Mouse (Mus musculus): Measurements from ENCODE around the gene Rasl11a.

The Rasl11a gene

GRCm38 (mm10) chr5:146844945-146845365, at the start of gene Rasl11a:
Gene Rasl11a, plus strand, starts transcription at chr5:146845071.
- DNase-seq (ENCODE audit: low read depth, low spot score): peak; percentile 66

GRCm38 (mm10) chr5:146795728-146796127, 49.1 kb upstream of the Rasl11a start:
- no peak for DNase-seq (ENCODE audit: low read depth, low spot score)

GRCm38 (mm10) chr5:146798031-146798430, 46.8 kb upstream of the Rasl11a start:
- DNase-seq (ENCODE audit: low read depth, low spot score): no peak

GRCm38 (mm10) chr5:146806004-146806430, 38.9 kb upstream of the Rasl11a start:
- DNase-seq (ENCODE audit: low read depth, low spot score): no peak

DNA sequence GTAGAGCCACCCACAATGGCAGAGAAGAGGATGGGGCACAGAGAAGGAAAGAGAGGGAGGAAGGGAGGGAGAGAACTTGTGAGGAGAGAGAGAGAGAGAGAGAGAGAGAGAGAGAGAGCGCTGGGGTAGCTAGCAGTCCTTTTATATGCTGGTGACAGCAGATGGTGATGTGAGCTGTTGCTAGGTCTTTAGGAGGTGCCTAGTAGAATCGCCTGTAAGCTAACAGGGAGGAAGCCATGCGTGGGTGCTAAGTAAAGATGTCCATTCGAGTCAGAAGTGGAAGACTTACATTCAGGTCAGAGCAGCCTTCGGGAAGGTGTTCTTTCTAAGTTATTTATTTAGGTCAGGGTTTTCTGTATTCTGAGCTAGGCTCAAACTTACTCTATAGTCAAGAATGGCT, 34.9 kb upstream of the Rasl11a start:
- DNase-seq (ENCODE audit: low read depth, low spot score): no peak

GRCm38 (mm10) chr5:146812866-146813265, 32.0 kb upstream of the Rasl11a start:
- DNase-seq (ENCODE audit: low read depth, low spot score): no peak

DNA sequence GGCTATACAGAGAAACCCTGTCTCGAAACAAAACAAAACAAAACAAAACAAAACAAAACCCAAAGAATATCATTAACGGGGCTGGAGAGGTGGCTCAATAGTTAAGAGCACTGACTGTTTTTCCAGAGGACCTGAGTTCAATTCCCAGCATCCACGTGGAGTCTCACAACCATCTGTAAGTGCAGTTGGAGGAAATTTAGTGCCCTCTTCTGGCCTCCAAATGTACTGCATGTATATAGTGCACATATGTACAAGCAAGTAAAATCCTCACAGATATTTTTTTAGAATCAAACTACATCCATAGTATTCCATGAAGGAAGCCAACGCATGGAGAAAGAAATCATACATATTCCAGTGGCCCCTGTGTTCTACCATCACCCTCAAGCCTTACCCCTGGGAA, 31.4 kb upstream of the Rasl11a start:
- no peak for DNase-seq (ENCODE audit: low read depth, low spot score)

DNA sequence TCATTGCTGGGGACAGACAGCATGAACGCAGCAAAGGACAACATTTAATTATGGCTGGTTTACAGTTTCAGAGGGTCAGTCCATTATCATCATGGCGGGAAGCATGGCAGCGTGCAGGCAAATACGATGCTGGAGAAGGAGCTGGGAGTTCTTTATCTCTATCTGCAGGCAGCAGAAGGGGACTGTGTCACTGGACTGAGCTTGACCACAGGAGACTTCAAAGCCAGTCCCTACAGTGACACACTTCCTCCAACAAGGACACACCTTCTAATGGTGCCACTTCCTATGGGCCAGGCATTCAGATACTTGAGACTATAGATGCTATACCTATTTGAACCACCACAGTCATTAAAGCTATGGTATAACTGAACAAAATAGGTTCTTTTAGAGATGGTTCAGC, 29.5 kb upstream of the Rasl11a start:
- no peak for DNase-seq (ENCODE audit: low read depth, low spot score)

DNA sequence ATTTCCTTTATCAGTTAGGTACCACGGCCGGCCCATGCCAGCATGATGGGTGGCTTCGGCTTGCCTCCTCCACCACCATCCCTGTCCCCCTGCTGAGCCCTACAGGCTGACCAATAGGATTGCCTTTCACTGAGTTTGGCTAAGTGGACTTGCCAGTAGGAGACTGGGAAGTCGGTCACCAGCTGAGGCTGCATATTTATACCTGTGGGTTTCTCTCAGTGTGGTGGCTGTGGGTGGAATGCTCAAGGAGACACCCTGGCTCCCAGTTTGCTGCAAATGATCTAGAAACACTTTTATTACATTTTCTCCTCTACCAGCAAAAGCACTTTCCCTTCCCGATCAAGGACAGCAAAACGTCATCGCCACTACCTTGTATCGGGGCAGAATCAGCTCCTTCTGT, 27.3 kb upstream of the Rasl11a start:
- no peak for DNase-seq (ENCODE audit: low read depth, low spot score)

- no peak for DNase-seq (ENCODE audit: low read depth, low spot score)
Measured at GRCm38 (mm10) chr5:146818906-146819623, 25.8 kb upstream of the Rasl11a start.

DNA sequence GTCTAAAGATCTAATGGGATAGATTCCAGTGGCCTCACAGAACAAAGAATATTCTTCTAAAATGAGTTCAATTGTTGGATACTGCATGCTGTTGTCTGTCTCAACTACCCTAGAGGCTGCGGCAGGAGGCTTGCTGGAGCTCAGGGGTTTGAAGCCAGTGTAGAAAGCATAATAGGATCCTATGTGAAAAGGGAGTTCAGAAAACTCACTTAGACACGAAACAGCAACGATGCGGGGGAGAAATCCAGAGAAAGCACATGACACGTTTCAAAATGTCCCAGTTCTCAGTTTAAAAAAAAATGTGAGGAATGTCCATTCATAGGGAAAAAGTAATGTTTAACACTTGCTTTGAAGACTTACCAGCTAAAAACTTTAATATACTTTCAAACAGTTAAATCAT, 21.9 kb upstream of the Rasl11a start:
- no peak for DNase-seq (ENCODE audit: low read depth, low spot score)

GRCm38 (mm10) chr5:146829528-146829927, 15.3 kb upstream of the Rasl11a start:
- no peak for DNase-seq (ENCODE audit: low read depth, low spot score)

GRCm38 (mm10) chr5:146832435-146832768, 12.5 kb upstream of the Rasl11a start:
- no peak for DNase-seq (ENCODE audit: low read depth, low spot score)

- DNase-seq (ENCODE audit: low read depth, low spot score): peak; percentile 90
Measured at GRCm38 (mm10) chr5:146832769-146833448, 12.0 kb upstream of the Rasl11a start, which contains the start of gene Rpl21. Gene Rpl21, plus strand, starts transcription at chr5:146832890.

DNA sequence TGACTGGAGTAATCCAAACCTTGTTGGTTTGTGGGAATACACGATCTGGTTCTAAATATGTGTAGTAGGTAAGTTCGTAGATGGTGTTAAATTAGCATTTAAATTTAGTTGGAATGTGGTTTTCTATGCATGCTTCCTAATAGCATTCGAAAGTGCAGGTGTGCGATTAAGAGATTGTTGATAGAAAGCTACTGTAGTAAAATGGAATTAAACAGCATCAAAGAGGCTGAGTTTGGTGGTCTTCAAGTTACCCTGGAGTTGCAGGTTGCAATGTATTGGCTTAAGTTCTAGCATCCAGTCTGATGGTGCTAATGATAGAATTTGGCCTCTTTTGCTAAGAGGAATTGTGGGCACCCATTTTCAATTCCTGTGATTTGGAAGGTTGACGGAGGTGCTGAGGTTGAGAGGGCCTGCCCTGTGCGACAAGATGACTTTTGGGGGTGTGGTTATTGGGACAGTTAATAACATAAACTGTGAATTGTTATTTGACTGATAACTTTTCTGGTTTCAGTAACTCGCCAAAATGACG, 11.1 kb upstream of the Rasl11a start:
- DNase-seq (ENCODE audit: low read depth, low spot score): no peak

DNA sequence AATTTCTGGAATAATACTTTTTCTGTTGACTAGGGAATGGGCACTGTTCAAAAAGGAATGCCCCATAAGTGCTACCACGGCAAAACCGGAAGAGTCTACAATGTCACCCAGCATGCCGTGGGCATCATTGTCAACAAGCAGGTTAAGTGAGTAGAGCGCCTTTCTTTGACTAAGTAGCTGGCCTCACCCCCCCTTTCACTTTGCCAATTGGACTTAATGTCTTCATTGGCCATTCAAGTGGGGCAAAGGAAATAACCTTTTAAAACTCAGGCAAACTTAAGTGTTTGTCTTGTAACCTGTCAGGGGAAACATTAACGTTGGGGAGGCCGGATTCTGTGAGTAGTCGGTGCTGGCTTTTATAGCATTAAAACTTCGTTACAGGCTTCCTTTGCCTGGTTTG, 9.9 kb upstream of the Rasl11a start:
- DNase-seq (ENCODE audit: low read depth, low spot score): no peak

DNA sequence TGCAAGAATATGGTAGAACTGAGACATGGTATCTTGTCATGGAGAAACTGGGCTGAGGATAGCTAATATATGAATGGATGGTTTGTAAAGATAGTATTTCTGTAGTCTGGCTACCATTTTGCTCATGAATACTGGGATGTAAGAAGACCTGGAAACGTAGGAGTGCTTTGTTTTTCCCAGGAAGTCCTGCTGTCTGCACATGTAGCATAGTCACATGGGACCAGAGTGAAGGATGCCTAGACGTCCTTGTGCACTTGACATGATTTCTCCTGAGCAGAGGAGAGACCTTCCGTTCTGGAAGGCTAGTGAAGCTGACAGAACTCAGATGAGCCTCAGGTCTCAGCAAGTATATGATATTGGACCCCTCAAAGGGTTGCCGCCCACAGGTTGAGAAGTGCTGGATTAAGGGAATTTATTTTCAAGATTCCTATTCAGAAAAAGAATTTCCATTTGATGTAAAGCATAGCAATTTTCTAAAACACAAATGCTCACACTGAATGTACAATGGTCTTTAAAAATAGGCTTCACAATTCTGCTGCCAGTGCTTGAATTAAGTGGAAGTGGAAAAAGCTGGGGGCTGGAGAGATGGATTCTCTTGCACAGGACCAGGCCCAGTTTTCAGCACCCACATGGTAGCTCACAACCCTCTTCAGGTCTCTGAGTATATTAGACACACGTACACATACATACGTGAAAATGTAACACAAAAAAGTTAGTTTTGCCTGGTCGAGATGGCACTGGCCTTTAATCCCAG, 6.7 kb upstream of the Rasl11a start:
- DNase-seq (ENCODE audit: low read depth, low spot score): no peak

GRCm38 (mm10) chr5:146838836-146839648, 5.8 kb upstream of the Rasl11a start:
- DNase-seq (ENCODE audit: low read depth, low spot score): no peak

DNA sequence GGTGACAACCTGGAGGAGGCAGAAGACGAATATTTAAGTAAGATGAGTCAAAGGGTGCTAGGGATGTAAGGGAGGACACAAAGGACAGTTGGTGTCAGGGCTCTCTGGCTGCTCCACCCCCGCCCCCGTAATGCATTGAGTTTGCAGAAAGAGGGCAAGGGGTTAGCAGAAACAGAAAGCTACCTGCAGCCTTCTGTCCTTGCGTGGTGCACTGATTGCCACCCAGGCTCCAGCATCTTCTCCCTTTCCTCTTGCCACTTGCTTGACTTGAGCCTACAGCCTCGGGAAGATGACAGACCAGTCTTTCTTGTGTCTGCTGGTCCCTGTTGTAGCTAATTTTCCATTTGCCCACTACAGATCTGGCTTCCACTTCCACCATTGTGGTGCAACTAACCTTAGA, 5.1 kb upstream of the Rasl11a start:
- DNase-seq (ENCODE audit: low read depth, low spot score): no peak

GRCm38 (mm10) chr5:146840422-146840821, 4.4 kb upstream of the Rasl11a start:
- no peak for DNase-seq (ENCODE audit: low read depth, low spot score)

DNA sequence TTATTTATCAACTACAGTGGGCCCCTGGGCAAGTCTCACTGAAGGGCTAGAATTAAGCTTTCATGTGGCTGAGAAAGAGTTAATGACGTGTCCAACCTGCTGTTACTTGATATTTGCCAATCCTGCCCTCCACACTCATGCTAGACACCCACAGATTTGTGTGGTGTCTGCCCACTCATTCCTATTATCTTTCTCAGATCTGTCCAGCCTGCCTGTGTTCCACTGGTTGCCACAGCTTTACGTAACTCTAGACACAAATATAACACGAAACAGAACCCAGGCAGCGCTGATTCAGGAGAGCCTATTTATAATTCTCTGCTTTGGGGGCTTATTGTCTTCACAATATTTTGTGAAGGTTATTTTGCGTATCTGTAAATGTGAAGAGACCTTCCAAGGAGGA, 3.6 kb upstream of the Rasl11a start:
- DNase-seq (ENCODE audit: low read depth, low spot score): no peak
